Mouse (Mus musculus) testis, adult 2 months (tissue): Measurements from ENCODE around the gene Angpt4.

ENCODE experiments used
- CTCF ChIP-seq: fragments of 200-500 bp; IDR thresholded peaks from 2 replicates; pipeline ENCODE4 v1.5.1; 2012; ENCODE audit warnings: low read depth, mild to moderate bottlenecking, inconsistent platforms, low read length, moderate library complexity; ENCODE audit not compliant: control insufficient read depth, insufficient read depth, insufficient replicate concordance
- POLR2A ChIP-seq: fragments of 200-500 bp; IDR thresholded peaks from 2 replicates; pipeline ENCODE4 v1.6.1; 2012; ENCODE audit warnings: low read depth, mild to moderate bottlenecking, inconsistent platforms, low read length, moderate library complexity; ENCODE audit not compliant: control insufficient read depth

DNA sequence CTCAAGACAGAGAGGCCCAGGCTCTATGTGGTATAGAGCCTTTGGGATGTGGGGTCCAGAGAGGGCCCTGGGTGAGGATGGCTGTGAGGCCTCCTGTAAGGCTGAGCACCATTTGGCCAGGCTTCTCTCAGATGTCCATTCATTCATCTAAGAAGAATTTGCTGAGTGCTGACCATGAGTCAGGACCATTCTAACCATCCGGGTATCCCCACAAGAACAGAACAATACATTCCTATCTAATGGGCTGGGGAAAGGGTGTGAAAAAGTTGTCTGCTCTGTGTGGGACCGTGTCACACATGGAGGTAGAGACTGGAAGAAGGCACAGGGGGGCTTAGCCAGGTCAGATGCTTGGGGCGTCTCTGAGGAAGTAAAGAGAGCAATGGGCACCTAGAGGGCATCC, 741 bp downstream of the Angpt4 start:
- TF ChIP-seq CTCF (no peak), POLR2A (no peak)
